Mouse (Mus musculus): ENCODE measurements at regions not wholly inside any gene's neighbourhood (a gene's known extent, or its start where the extent isn't known, plus 50 kb on each side); places are given as distances from the start of the nearest gene placed in this dataset.

- intact Hi-C loops (cut with DNase I): no loop called here
Measured at GRCm38 (mm10) chr5:43088650-43089397, 144.1 kb upstream of the Cpeb2 start.

DNA sequence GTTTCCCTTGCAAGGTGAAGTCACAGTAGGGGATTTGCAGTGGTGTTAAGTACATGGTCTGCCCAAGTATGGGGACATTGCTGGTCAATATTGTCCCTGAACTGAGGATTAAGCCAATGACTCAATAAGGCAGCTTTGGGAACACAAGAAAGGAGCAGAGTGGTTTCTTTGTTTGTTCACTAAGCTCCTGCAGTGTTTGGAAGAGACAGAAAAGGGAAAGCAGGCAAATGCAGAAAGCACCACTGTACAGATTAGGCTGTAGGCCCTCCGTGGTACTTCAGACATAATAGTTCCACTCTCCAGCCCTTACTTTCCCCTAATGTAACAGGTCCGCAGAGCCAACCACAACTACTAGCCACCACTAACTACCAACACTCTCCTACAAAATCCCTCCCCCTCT is 143.5 kb upstream of the Cpeb2 start:
- intact Hi-C loops (cut with DNase I): no loop called here

GRCm38 (mm10) chr5:43089941-43090340 is 143.0 kb upstream of the Cpeb2 start:
- intact Hi-C loops (cut with DNase I): no loop called here

- intact Hi-C loops (cut with DNase I): no loop called here
Measured at GRCm38 (mm10) chr5:43093647-43094326, 139.2 kb upstream of the Cpeb2 start.

DNA sequence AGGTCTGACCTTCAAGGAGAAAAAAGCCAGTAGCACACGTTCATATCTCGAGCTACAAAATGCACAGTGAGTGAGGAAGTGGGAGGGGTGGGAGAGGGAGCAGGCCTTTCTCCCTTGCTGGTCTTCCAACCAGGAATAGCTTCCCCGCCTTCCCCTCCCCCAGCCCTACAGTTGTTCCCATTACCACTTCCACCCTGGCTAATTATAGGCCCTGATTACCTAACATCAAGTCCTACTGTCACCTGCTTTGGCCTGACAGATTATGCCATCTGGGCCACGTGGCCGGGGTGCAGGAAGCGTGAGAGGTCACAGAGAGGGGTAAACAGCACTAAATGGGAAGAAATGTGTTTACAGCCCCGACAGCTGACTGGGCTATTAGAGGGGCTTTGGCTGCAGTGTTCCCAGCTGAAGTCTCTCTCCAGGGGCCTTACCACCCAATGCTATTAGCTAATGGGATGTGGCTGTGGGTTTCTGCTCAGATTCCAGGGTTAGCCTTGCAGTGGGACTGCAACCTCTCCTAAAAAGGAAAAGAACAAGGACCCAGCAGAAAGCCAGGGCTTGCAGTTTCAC is 138.6 kb upstream of the Cpeb2 start:
- intact Hi-C loops (cut with DNase I): no loop called here

GRCm38 (mm10) chr5:43102000-43102459 is 130.9 kb upstream of the Cpeb2 start:
- intact Hi-C loops (cut with DNase I): no loop called here

DNA sequence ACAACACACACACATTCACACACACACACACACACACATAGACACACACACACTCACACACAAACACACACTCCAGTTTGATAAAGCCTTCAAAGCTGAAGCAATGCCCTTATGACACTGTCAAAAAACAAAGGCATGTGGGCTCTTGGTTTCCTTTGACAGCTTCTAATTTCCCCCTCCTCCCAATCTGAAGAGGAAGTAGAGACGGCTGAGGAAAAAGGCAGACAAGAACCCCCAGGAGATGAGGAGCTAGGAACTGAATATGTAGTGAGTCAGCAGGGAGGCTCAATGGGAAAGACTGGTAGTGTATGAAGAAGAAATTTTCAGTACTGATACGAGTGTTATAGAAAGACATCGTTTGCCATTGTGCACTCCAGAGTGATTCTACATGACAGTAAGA is 130.4 kb upstream of the Cpeb2 start:
- intact Hi-C loops (cut with DNase I): no loop called here

GRCm38 (mm10) chr5:43103728-43104127 is 129.2 kb upstream of the Cpeb2 start:
- intact Hi-C loops (cut with DNase I): no loop called here

DNA sequence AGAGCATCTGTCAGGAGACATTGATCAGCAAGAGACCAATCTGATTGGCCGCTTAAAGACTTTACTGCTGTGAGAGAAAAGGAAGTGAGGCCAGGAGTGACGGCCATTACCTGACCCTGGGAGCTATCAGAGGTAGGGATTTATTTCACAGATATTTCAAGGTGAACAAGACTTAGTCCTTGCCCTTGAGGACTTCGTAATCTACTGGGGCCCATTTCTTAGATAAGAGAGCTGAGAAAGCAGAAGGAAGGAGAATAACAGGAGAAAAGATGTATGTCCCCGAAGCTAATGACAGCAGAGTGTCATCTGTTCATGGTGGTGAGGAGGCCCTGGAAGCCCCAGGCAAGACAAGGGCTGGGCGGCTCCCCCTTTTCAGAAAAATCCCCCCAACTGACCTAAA is 127.4 kb upstream of the Cpeb2 start:
- intact Hi-C loops (cut with DNase I): no loop called here

DNA sequence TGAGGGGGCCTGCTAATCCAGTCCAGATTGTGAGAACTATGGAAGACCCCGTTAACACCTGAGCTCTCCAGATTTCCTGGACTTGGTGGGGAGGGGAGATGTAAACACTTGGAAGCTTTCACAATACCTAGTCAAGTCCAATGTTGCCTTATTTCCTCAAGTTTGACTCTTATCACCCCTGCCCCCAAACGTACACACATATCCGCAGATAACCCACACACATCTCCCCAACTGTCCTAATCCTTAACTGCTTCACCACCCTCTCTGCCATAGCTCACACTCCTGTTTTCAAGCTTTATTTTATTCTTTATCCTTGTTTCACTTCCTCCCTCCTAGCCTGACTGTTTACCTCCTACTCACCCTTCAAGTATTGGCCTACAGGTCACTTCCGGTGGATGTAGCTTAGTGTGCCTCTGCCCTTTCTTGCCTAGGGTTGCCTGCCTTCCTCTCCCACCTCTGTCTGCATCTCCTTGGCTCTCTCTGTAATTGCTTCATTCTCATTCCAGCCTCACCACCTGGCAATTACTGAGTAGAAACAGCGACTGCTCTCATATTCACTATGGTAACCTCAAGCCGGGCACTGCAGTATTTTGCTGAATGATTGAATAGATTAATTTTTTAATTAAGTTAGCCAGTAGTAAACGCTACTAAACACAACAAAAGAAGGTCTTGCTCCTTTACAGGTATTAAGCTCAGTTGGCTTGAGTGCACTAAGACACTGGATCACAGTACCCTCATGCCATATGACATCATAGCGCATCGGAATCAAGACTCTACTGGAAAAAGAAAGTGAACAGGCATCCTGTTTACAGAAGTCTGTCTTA is 125.3 kb upstream of the Cpeb2 start:
- intact Hi-C loops (cut with DNase I): no loop called here

DNA sequence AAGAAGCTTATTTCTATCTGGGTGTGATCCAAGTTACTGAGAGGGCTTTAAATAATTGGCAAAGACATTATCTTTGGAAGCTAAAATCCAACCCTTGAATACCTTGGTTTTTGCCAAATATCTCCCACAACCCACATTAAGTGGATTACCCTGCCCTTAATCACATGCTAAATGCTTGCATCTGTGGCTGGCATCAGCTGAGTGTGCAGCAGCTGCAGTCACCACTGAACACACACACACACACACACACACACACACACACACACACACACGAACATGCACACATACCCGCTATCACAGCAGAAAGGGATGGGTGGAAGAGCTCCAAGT is 124.7 kb upstream of the Cpeb2 start:
- intact Hi-C loops (cut with DNase I): no loop called here

DNA sequence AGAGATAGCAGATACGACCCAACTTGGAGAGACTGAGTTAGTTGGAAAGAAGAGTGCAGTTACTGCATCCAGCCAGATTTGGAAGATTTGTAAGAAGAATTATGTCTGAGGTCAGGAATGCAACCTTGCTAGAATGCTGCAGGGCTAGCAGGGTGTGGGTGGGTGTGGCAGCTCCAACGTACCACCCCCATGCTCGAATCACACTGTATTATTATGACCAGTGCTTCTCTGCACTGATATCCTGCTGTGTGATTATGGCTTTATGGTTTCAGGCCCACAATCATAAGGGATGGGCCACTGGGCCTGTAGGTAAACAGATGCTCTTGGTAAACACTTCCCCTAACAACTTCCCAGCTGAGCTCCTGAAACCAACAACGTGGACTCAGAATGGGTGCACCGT is 122.8 kb upstream of the Cpeb2 start:
- intact Hi-C loops (cut with DNase I): loop anchor here (10.0 kb wide), 2 partner anchors 125 to 275 kb away; partner anchors contain the start of gene Cpeb2

GRCm38 (mm10) chr5:43111740-43112139 is 121.2 kb upstream of the Cpeb2 start:
- intact Hi-C loops (cut with DNase I): loop anchor here (10.0 kb wide), 2 partner anchors 123 to 273 kb away; partner anchors contain the start of gene Cpeb2

DNA sequence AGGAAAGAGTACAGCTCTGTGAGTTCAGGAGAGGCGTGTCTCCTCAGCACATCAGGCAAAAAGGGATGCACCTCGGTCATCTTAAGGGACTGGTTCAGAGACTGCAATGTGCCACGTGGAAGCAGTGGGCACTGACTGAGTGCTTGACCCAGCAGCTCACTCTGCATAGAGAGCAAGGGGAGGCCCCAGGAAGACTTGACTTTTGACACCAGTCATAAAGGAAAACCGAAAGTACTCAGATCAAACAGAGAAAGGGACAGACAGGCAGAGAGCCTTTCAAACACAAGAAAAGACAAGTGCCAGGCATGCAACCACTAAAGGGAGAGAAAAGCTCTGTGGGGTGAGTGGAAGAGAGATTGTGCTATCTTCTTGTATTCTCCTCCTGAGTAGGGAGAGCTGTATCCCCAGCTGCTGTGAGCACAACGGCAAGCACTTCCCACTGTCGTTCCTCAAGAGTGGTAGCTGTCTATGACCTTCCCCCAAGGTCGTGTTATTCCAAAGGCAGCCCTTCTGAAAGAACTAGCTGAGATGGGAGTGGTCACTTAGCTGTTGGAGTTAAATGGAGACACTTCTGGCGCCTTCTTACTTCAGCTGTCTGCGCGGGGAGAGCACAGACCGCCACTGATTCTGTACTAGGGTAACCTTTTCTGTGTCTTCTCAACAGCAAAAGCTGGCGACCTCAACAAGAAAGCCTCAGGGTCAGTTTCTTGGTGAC is 119.4 kb upstream of the Cpeb2 start:
- intact Hi-C loops (cut with DNase I): loop anchor here (10.0 kb wide), 2 partner anchors 121 to 271 kb away; partner anchors contain the start of gene Cpeb2

DNA sequence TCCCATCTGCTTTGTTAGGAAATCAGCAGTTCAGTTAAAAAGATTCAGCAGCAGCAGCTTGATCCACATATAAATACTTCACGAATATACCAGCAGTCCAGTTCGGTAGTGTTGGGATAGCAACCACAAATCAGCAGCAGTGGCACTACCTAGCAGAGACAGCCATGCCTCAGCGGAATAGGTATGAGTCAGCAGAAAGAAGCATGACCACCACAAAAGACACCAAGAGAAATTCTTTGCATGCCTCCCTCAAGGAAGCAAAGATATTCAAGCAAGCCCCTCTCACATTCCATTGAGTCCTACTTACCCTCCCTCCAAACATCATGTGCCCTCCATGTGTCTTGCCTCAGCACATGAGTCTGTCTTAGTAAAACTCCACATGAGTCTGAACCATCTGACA is 117.5 kb upstream of the Cpeb2 start:
- intact Hi-C loops (cut with DNase I): loop anchor here (10.0 kb wide), 2 partner anchors 119 to 269 kb away; partner anchors contain the start of gene Cpeb2

DNA sequence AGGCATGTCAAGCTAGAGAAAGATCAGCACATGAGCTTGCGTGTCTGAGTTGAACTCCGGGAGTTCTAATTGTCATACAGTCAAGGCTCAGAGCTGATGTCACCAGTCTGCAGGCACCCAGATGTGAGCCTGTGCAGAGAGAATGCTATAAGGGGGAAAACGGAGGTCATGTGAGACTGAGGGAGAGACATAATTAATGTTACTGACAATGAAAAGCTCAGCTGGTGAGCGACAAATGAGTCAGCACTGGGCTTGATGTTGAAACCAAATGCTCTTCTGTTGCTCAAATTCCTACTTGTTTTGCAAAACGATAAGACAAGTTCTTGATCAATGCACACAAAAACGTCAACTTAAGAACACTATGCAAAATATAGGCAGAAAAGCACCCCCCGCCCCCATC is 116.1 kb upstream of the Cpeb2 start:
- intact Hi-C loops (cut with DNase I): loop anchor here (10.0 kb wide), 2 partner anchors 118 to 268 kb away; partner anchors contain the start of gene Cpeb2

DNA sequence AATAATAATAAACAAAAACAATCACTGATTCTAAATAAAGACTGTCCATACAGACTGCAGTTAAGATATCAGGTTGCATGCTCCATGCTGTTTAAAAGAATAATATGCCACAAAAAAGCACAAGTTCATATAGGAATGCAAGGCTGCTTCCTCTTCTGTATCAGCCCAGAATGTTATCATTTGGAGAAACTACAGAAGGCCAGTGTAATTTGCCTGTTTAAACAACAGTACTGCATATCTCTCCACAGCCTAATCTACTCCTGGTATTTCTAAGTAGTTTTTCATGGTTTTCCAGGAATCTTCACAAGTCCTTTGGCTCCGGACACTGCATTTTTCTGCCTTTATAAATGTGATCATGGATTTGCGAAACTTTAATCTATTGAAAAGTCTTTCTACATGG is 111.9 kb upstream of the Cpeb2 start:
- intact Hi-C loops (cut with DNase I): no loop called here

DNA sequence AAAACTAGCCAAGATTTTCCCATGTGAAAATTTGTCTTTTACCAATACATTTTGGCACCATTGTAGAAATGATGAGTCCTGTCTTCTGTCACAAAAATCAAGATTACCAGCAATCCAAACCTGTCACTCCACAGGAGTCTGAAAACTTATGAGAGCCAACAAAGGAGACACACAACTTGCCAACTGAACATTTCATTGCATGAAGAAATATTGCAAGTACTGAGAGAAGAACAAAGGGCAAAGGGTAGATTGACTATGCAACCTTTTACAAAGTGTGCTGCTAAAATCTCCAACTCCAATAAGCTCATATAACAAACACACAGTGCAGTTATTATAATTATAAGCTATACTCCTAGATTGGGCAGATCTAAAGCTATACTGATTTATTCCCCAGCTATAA is 108.7 kb upstream of the Cpeb2 start:
- intact Hi-C loops (cut with DNase I): no loop called here

GRCm38 (mm10) chr5:43125774-43126536 is 107.0 kb upstream of the Cpeb2 start:
- intact Hi-C loops (cut with DNase I): no loop called here

DNA sequence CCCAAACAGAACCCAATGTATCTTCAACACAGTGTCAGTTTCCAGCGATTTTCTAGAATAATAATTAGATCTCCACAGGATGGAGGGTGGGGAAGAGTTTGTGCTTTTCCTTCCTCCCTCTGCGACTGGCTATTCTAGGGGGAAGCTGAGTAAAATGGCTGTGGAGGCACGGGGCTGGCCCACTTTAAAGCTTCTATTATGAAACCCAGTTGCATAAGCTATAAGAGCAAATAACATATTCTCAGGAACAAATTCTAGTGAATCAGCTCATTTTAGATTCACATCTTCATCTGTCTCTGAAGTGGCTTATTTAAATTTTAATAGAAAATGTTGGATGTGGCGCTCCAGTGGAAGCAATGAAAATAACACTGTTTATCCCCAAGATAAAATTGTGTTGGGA is 102.6 kb upstream of the Cpeb2 start:
- intact Hi-C loops (cut with DNase I): no loop called here

Measured in adrenal gland (tissue).